Mouse (Mus musculus) cerebellum, postnatal 4 days (tissue): ENCODE measurements around the gene Cep68.

Experiments
- DNase-seq, 2 experiments: peaks; one replicate each; pipeline ENCODE4 v3.0.0; 2022; ENCODE audit warnings: low spot score in 2 of 2, mixed read lengths in 1 of 2

Gene Cep68

DNA sequence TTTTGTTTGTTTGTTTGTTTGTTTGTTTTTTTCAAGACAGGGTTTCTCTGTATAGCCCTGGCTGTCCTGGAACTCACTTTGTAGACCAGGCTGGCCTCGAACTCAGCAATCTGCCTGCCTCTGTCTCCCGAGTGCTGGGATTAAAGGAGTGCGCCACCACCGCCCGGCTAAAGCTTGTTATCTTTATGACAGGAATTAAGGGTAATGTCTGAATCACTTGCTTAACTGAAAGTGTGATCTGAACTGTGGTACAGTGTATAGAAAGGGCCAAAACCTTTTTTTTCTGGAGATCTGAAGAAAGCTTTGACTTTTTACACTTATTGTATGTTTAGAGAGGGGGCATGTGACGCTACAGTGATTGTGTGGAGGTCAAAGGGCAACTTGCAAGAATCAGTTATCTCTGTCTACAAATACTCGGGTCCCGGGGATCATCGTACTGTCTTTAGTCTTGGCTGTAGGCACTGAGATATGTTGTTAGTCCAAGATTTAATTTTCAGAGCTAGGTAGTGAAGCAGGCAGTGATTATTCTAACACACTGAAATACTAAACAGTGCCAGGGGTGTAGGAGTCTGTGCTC, 44.3 kb downstream of the Cep68 start:
- no peak for DNase-seq

DNA sequence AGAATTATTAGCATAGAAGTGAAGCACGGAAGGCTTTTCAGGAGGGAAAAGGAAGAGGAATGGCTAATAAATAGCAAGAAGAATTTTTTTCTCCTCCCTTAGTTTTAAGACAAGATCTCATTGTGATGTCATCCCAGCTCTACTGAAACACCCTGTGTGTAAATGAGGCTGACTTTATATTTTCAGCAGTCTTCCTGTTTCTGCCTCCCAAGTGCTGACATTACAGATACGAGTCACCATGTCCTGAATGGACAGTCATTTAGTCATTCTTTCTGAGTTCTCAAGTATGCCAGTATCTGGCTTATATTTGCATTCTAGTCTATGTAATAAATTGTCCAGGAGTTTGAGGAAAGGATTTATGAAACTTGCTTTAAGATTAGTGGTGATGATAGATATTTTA, 44.9 kb downstream of the Cep68 start:
- DNase-seq, result no peak

GRCm38 (mm10) chr11:20202299-20203011, 46.8 kb downstream of the Cep68 start:
- DNase-seq, result no peak

- DNase-seq, result no peak
Measured at GRCm38 (mm10) chr11:20201661-20202101, 47.5 kb downstream of the Cep68 start.

GRCm38 (mm10) chr11:20200713-20201575, 48.3 kb downstream of the Cep68 start, which contains the start of gene Rab1a:
Gene Rab1a (plus strand): TSS chr11:20201432.
- DNase-seq, result peak; percentile 100

DNA sequence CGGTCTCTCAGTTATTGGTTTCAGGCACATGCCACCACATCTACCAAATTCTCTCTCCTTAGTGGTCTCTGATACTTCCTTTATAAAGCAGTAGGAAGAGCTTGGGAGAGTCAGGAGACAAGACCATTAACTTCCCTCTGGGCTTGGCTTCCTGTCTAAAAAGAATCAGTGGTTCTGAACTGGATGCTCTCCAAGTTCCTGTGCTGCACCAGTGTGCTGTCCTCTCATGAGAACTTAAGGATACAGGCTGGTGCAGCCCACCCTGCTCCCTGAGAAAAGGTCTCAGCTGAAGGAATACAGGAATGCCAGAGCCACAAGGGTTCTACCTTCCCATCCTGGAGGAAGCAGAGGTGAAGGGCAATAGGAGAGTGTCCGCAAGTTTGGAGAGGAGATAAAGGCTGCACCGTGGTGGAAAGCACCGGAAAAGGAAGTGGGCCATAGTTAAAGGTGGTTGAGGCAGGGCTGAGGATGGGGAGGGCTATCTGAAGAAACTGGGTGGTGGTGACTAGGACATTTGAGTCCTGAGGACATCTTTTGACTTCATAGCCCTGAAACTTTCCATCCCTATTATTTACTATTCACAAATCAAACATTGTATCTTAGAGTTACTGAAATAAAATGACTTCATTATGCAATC, 56.0 kb downstream of the Cep68 start:
- no peak for DNase-seq

DNA sequence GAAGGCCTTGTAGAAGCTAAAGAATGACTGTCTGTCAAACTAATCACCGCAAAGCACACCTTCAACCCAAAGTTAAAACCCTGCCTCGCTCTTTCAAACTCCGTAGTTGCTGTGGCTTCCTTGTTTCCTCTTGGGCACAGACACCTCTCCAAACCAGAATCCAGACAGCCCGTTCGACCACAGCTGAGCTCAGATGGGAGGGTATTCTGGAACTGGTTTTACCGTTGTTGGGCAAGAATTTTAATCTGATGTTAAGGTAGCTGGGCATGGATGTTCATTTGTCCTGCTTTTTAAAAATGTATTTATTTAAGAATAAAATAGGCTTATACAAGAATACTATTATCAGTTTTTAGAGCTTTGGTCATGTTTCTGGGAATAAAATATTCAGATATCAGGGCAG, 62.0 kb downstream of the Cep68 start:
- no peak for DNase-seq
